Mouse (Mus musculus): ENCODE measurements around the gene Inafm2.

The Inafm2 gene

GRCm38 (mm10) chr2:118745232-118745884 is at the start of gene Inafm2:
TSS of gene Inafm2 (plus strand) at chr2:118745758.
- DNase-seq: peak; percentile 86 to 96

DNA sequence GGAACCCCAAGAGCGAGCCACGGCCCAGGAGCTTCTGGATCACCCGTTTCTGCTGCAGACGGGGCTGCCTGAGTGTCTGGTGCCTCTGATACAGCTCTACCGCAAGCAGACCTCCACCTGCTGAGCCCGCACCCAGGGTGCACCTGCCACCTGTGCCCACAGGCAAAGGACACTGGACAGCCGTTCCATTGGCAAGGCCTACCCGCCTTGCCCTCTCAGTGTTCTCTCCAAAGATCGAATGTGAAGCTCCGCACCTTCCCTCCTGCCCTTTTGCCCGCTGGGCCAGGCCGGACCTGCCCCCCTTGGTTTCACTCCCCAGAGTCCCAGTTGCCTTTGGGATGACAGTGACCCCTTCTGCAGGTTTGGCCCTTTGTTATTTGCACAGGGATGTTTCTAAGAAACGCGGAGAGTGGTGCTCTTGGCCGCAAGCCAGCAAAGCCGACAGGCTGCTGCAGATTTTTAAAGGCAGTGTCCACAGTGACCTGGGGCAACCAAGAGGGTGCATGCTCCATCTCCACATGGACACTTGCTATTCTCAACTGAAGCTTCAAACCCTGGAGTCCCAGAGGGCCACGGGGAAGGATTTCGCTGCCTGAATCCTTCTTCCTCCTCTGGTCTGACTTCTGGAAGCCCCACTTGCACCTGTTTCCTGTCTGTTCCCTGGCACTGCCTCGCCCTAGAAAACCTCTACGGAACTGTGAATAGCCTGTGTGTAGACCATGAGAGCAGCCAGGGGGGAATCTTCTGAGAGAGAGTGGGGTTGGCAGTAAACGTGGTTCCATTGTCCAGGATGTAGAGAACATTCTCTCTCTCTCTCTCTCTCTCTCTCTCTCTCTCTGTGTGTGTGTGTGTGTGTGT is 48.9 kb upstream of the Inafm2 start:
- peak; percentile 46 to 62 for DNase-seq

DNA sequence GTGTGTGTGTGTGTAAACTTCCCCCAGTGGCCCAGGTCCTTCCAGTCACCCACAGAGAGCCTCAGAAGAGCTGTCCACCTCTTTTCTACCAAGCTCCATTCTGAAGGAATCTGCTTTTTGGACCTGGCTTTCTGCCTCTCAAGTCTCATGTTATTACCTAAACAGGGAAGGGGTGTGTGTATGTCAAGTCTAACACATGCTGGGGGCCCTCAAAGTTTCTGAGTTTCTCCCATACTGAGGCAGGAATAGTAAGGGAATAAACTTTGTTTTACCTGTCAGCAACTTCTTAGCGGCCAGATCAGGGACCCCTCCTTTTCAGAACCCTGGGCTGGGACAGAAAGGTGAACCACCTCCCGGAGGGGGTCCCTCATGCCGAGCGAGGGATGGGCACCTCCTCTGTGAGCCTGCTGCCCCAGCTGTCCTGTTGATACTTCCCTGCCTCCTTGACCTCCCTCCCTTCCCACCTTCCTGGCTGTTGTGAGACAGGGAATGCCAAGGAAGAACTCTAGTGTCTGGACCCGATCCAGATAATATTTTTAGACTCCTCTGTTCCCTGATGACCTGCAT is 48.2 kb upstream of the Inafm2 start:
- DNase-seq: no peak

DNA sequence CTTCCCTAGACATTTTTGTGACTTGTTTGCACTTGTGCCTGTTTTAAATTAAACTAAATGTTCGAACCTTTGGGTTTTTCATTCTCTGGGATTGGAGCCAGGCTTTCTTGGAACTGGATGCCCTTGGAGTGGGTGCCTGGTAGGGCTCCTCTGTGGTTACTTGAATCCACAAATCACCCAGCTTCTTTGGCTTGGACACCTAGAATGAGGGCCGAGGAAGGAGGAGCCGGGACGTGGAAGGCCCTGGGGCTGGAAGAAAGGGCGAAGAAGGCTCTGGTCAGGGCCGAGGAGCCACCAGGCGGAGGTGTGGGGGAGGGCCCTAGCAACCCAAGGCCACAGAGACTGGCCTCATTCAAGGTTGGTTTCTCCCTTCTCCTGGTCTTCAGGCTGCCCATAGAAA is 47.6 kb upstream of the Inafm2 start:
- peak in 1 of 2 experiments; percentile 48 for DNase-seq

GRCm38 (mm10) chr2:118700179-118701062 is 45.1 kb upstream of the Inafm2 start:
- DNase-seq: peak; percentile 86 to 90

GRCm38 (mm10) chr2:118701161-118701560 is 44.4 kb upstream of the Inafm2 start:
- DNase-seq: no peak

GRCm38 (mm10) chr2:118701971-118702882 is 43.3 kb upstream of the Inafm2 start:
- DNase-seq: no peak

DNA sequence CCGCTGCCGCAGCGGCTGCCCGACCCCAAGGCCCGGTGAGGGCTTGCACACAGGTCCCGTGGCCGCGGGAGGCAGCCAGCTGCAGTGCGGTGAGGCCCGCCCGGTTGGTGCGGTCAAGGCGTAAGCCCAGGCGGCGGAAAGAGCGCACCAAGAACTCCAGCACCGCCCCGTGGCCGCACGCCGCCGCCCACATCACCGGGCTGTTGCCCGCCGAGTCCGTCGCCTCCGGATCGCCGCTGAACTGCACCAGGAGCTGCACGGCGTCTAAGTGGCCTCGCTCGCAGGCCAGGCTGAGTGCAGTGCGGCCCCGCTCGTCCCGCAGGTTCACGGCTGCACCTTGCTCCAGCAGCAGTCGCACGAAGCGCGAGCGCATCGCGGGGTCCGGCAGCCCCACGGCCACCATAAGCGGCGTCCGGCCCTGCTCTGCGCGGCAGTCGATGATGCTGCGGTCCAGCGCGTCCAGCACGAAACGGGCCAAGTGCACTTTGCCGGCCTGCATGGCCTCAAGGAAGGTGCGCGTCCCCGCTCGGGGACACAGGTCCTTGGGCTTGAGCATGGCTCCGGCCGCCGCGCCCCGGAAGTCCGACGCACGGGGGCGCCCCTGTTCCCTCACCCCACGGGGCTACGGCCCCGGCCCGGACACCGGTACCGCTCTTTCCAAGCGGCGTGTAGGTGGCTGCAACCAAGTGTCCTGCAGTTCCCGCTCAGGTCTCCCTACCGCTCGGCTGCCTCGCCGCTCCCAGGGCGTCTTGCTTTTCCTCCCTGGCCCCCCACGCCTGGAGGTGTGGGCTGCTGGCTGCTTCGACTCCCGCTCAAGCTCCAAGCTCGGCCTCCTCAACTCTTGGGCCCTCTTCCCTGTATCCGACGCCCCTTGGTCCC is 42.4 kb upstream of the Inafm2 start:
- peak; percentile 54 to 75 for DNase-seq

- peak in 1 of 2 experiments; percentile 34 for DNase-seq
Measured at GRCm38 (mm10) chr2:118703913-118704730, 41.4 kb upstream of the Inafm2 start, which contains the start of gene Ankrd63. TSS of gene Ankrd63 (minus strand) at chr2:118703963.

GRCm38 (mm10) chr2:118706436-118706835 is 39.1 kb upstream of the Inafm2 start:
- no peak for DNase-seq

DNA sequence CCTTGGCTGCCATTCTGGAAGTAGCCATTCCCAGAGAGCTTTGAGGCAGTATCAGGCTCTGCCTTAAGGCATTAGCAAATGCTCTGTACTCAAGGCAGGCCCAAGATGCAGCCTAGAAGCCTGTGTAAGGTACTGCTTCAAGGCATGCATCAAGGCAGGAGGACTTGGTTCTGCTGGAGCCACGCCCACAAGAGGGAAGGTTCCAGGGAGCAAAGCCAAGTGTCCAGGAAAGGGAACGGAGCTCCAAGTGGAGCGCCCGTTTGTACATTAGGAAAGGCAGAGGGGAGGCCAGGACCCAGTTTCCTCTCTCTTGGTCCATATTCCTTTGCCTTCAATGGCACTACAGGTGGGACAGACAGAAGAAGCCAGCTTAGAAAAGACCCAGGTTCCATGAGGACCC is 37.1 kb upstream of the Inafm2 start:
- DNase-seq: no peak

DNA sequence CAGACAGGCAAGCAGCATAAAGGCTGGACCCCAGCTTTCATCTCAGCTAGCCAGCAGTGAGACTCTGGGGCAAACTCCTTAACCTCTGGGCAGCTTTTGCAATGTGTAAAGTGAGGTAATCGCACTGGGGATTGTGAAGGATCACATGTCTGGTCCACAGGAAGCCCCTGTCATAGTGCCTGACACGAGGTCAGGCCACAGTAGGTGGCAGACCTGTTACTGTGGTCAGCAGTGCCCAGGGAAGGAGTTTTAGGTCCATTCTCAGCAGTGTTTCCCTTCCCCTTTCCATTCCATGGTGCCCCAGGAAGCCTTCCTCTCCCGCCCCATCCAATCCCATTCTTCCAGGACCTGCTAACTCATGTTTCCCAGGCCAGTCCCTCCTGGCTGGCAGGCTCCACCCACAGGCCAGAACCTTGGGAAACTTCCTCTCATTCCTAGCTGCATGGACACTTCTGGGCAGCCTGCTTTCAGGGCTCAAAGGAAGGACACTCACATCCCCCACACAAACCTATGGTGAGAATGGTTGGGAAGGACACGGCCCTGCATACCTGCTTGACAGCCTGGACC is 35.8 kb upstream of the Inafm2 start:
- DNase-seq: no peak

- DNase-seq: peak; percentile 51 to 55
Measured at GRCm38 (mm10) chr2:118711038-118711494, 34.5 kb upstream of the Inafm2 start.

DNA sequence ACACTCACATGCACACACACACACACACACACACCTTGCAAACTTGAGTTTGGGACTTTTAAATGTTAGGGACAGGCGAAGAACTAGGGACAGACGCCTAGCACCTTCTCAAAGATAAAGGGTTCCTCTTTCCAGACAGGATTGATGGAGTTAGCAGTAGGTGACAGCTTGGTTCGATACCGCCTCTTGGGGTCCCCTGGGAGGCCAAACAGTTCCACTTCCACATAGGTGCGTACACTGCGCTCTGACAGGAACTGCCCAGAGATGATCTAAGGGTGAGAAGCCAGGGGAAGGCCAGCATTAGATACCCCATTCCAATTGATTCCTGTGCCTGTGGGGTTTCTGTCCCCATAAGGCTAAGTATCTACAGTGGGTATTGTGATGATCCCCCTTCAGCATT is 31.9 kb upstream of the Inafm2 start:
- no peak for DNase-seq

GRCm38 (mm10) chr2:118714230-118714629 is 31.3 kb upstream of the Inafm2 start:
- DNase-seq: no peak

DNA sequence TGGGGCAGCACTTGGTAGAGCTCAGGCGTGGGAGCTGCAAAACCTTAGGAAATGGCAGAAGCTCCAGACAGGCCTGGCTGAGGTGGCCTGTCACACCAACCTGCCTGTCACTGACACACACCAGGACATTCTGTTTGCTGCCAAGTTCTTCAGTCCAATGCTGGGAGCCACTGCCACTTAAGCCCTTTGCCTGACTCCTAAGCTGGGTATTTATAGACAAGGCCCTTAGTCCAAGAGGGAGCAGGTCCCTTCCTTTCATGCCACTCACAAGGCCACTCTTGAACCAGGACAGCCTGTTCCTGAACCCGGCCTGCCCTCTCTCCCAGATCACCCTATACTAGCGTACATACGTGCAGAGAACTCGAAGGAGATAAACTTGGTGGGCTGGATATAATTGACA is 28.9 kb upstream of the Inafm2 start:
- no peak for DNase-seq

- no peak for DNase-seq
Measured at GRCm38 (mm10) chr2:118723693-118724486, 21.7 kb upstream of the Inafm2 start.

DNA sequence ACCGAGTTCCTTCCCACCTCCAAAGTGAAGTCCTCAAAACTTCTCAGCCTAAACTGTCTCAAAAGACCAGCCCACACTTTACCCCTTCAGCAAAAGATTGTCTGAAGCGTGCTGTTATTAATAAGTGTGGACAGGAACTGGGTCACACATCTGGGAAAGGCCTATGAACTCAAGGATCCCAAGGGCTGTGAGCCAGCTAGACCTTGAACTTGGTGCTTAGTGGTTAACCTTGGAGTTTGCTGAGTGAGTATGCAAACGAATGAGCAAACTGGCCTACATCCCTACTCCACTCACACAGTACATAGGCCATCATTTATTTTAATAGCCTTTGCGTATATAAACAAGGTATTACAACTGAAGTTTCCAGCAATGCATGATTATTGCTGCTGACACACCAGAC is 20.0 kb upstream of the Inafm2 start:
- DNase-seq: no peak
